Mouse (Mus musculus): Measurements from ENCODE around the gene Brd1. TPM values are rescaled to one million over a fixed set of nuclear protein-coding genes. Genes with fewer than 3 reads are reported as not detected.
A peak's percentile ranks its signal among the peaks of the same experiment; 100 is the strongest.

Brd1 gene
- polyA plus RNA-seq, 1 experiment = 26.4 TPM

GRCm38 (mm10) chr15:88662111-88662850 lies 71.8 kb downstream of the Brd1 start:
- no peak for TF ChIP-seq E2F4 (IDR thresholded peaks at IDR 0.05; ENCODE audit: insufficient read depth)
- TF ChIP-seq TCF12 (IDR thresholded peaks at IDR 0.05; ENCODE audit: insufficient read depth, poor library complexity, severe bottlenecking) = no peak
- TF ChIP-seq SRF (IDR thresholded peaks at IDR 0.05; ENCODE audit: control insufficient read depth, insufficient read length, low read depth) = no peak
- no peak for TF ChIP-seq MYOG (IDR thresholded peaks at IDR 0.05; ENCODE audit: control insufficient read depth in 1 of 3, insufficient read depth in 1 of 3, insufficient read length in 2 of 3, low read depth in 2 of 3)
- TF ChIP-seq USF1 (IDR thresholded peaks at IDR 0.05; ENCODE audit: low read depth) = no peak
- no peaks in the 10 kb centered on the region for H3K79me2 ChIP-seq (ENCODE audit: control insufficient read depth, insufficient read depth)
- H3K27me3 ChIP-seq (ENCODE audit: control insufficient read depth, insufficient read depth, insufficient read length) = peaks cover 30% of the 10 kb centered on the region
- no peaks in the 10 kb centered on the region for H3K36me3 ChIP-seq (ENCODE audit: control insufficient read depth, insufficient read depth)
- H3ac ChIP-seq (ENCODE audit: control insufficient read depth, insufficient read length) = no peak overlapping the region
- H3K4me3 ChIP-seq = no peak overlapping the region
- H3K4me2 ChIP-seq (ENCODE audit: low read depth) = no peak overlapping the region

- H3K4me2 ChIP-seq (ENCODE audit: low read depth) = no peak overlapping the region
Observed at GRCm38 (mm10) chr15:88661654-88662053, 72.4 kb downstream of the Brd1 start.

GRCm38 (mm10) chr15:88652006-88652405 lies 82.0 kb downstream of the Brd1 start:
- no peak for TF ChIP-seq MYOD1 (IDR thresholded peaks at IDR 0.05; ENCODE audit: control insufficient read depth in 1 of 3, insufficient read length in 2 of 3, low read depth in 2 of 3)
- TF ChIP-seq USF1 (IDR thresholded peaks at IDR 0.05; ENCODE audit: low read depth) = no peak
- TF ChIP-seq REST (IDR thresholded peaks at IDR 0.05; ENCODE audit: insufficient read depth, insufficient read length) = peak; percentile 79
- Histone ChIP-seq H3K79me2 (ENCODE audit: control insufficient read depth, insufficient read depth) (no peaks in the 10 kb centered on the region), H3K4me3 (no peak overlapping the region), H3K4me2 (ENCODE audit: low read depth) (no peak overlapping the region), H3K27me3 (ENCODE audit: control insufficient read depth, insufficient read depth, insufficient read length) (no peaks in the 10 kb centered on the region), H3K36me3 (ENCODE audit: control insufficient read depth, insufficient read depth) (no peaks in the 10 kb centered on the region), H3ac (ENCODE audit: control insufficient read depth, insufficient read length) (no peak overlapping the region)

More at GRCm38 (mm10) chr15:88661654-88662053, 72.4 kb downstream of the Brd1 start:
- no peaks in the 10 kb centered on the region for H3K36me3 ChIP-seq (ENCODE audit: control insufficient read depth, insufficient read depth)
- H3K27me3 ChIP-seq (ENCODE audit: control insufficient read depth, insufficient read depth, insufficient read length) = peaks cover 24% of the 10 kb centered on the region
- H3K4me3 ChIP-seq = no peak overlapping the region
- H3K79me2 ChIP-seq (ENCODE audit: control insufficient read depth, insufficient read depth) = no peaks in the 10 kb centered on the region
- TF ChIP-seq USF1 (IDR thresholded peaks at IDR 0.05; ENCODE audit: low read depth) = no peak
- H3ac ChIP-seq (ENCODE audit: control insufficient read depth, insufficient read length) = no peak overlapping the region

GRCm38 (mm10) chr15:88651019-88651418 lies 83.0 kb downstream of the Brd1 start:
- Histone ChIP-seq H3K4me2 (ENCODE audit: low read depth) (no peak overlapping the region), H3K4me3 (no peak overlapping the region), H3K27me3 (ENCODE audit: control insufficient read depth, insufficient read depth, insufficient read length) (peaks cover 4% of the 10 kb centered on the region), H3ac (ENCODE audit: control insufficient read depth, insufficient read length) (no peak overlapping the region), H3K36me3 (ENCODE audit: control insufficient read depth, insufficient read depth) (no peaks in the 10 kb centered on the region), H3K79me2 (ENCODE audit: control insufficient read depth, insufficient read depth) (no peaks in the 10 kb centered on the region)
- TF ChIP-seq SRF (IDR thresholded peaks at IDR 0.05; ENCODE audit: control insufficient read depth, insufficient read length, low read depth) (no peak), TCF12 (IDR thresholded peaks at IDR 0.05; ENCODE audit: insufficient read depth, poor library complexity, severe bottlenecking) (no peak), MYOG (IDR thresholded peaks at IDR 0.05; ENCODE audit: control insufficient read depth in 1 of 3, insufficient read depth in 1 of 3, insufficient read length in 2 of 3, low read depth in 2 of 3) (no peak), POLR2A (IDR thresholded peaks at IDR 0.05; ENCODE audit: insufficient read length, low read depth) (no peak), MYOD1 (IDR thresholded peaks at IDR 0.05; ENCODE audit: control insufficient read depth in 1 of 3, insufficient read length in 2 of 3, low read depth in 2 of 3) (no peak), CEBPB (IDR thresholded peaks at IDR 0.05; ENCODE audit: insufficient read depth, poor library complexity, severe bottlenecking) (no peak), REST (IDR thresholded peaks at IDR 0.05; ENCODE audit: insufficient read depth, insufficient read length) (no peak), POLR2AphosphoS2 (IDR thresholded peaks at IDR 0.05; ENCODE audit: insufficient read length, low read depth) (no peak), MAX (IDR thresholded peaks at IDR 0.05; ENCODE audit: low read depth) (no peak), TCF3 (IDR thresholded peaks at IDR 0.05; ENCODE audit: insufficient read length, low read depth) (no peak), USF1 (IDR thresholded peaks at IDR 0.05; ENCODE audit: low read depth) (no peak)

Other genes starting within 250 kb of the Brd1 start
- gene Zdhhc25, start 133.9 kb downstream of the Brd1 start, polyA plus RNA-seq (2012; fragmentation: generic; extraction: Trizol) = 0.68 TPM
- 9.5 TPM for gene Zbed4, start 17.4 kb upstream of the Brd1 start, polyA plus RNA-seq (2012; fragmentation: generic; extraction: Trizol)
- gene Alg12, start 85.1 kb upstream of the Brd1 start, polyA plus RNA-seq (2012; fragmentation: generic; extraction: Trizol) = 15.0 TPM
- 49.3 TPM for gene Creld2, start 85.4 kb upstream of the Brd1 start, polyA plus RNA-seq (2012; fragmentation: generic; extraction: Trizol)
- gene Pim3, start 128.0 kb upstream of the Brd1 start, polyA plus RNA-seq (2012; fragmentation: generic; extraction: Trizol) = 26.9 TPM
- gene Ttll8, start 220.2 kb upstream of the Brd1 start, polyA plus RNA-seq (2012; fragmentation: generic; extraction: Trizol) = not detected
- not detected for gene Mlc1, start 244.8 kb upstream of the Brd1 start, polyA plus RNA-seq (2012; fragmentation: generic; extraction: Trizol)
- gene Mov10l1, start 248.7 kb upstream of the Brd1 start, polyA plus RNA-seq (2012; fragmentation: generic; extraction: Trizol) = not detected

Measured in myocyte (in vitro differentiated cells).